Mouse (Mus musculus): ENCODE results near the gene Plcxd1. TPM values are rescaled to one million over a fixed set of nuclear protein-coding genes. Genes with fewer than 3 reads are reported as not detected.
"Not testable (repeated sequence)": the region's sequence is repeated elsewhere in the genome, so short reads cannot be mapped to it uniquely, and the experiment has no call there.

Plcxd1 gene
- polyA plus RNA-seq (2021) = 1.6 TPM

GRCm38 (mm10) chr5:110099656-110100580 lies at the start of gene Plcxd1:
Gene Plcxd1 (plus strand): TSS chr5:110099969.
- ChIA-PET POLR2A (no interaction called here), CTCF (no interaction called here)
- TF ChIP-seq CTCF (IDR thresholded peaks at IDR 0.05) = no peak
- DNase-seq (ENCODE audit: low read depth, low spot score) (no peak), ATAC-seq (no peak)
- no peaks in the 10 kb centered on the region for H3K27me3 ChIP-seq
- in situ Hi-C loops (cut with MboI; ENCODE audit: low pct_unique_long_range_greater_than_20kb) = loop anchor here (10.0 kb wide), 1 partner anchor 45 kb away; no protein-coding TSS in a partner anchor

- ChIA-PET POLR2A (interaction anchor here (1.4 kb wide), 1 partner anchor 191 kb away, joined by 3 read pairs; no protein-coding TSS in a partner anchor), CTCF (interaction anchor here (0.9 to 1.3 kb wide), 2 partner anchors 78 to 81 kb away, joined by 3 to 4 read pairs; partner anchors contain the start of gene Chfr)
- in situ Hi-C loops (cut with MboI; ENCODE audit: low pct_unique_long_range_greater_than_20kb) = loop anchor here (5.0 to 10.0 kb wide), 2 partner anchors 47 to 201 kb away; partner anchors contain the start of gene Gtpbp6
- ATAC-seq = peak; percentile 100
- no peak for TF ChIP-seq CTCF (IDR thresholded peaks at IDR 0.05)
- H3K27me3 ChIP-seq = no peaks in the 10 kb centered on the region
- peak; percentile 62 for DNase-seq (ENCODE audit: low read depth, low spot score)
Measured at GRCm38 (mm10) chr5:110057637-110058408, 41.9 kb upstream of the Plcxd1 start.

GRCm38 (mm10) chr5:110072413-110072812 lies 27.4 kb upstream of the Plcxd1 start, which contains the start of gene Gm17655:
Gene Gm17655 (minus strand): TSS chr5:110072513.
- DNase-seq (ENCODE audit: low read depth, low spot score); CTCF ChIA-PET; ATAC-seq; POLR2A ChIA-PET; H3K27me3 ChIP-seq; in situ Hi-C loops (cut with MboI; ENCODE audit: low pct_unique_long_range_greater_than_20kb): not testable (repeated sequence)

GRCm38 (mm10) chr5:110082961-110083360 lies 16.8 kb upstream of the Plcxd1 start:
- H3K27me3 ChIP-seq = no peaks in the 10 kb centered on the region
- ATAC-seq (no peak), DNase-seq (ENCODE audit: low read depth, low spot score) (no peak)
- in situ Hi-C loops (cut with MboI; ENCODE audit: low pct_unique_long_range_greater_than_20kb) = loop anchor here (5.0 kb wide), 1 partner anchor 41 kb away; no protein-coding TSS in a partner anchor
- no peak for TF ChIP-seq CTCF (IDR thresholded peaks at IDR 0.05)
- ChIA-PET CTCF (no interaction called here), POLR2A (no interaction called here)

- DNase-seq (ENCODE audit: low read depth, low spot score) = no peak
- ChIA-PET POLR2A (interaction anchor here (0.6 kb wide), 1 partner anchor 162 kb away, joined by 3 read pairs; no protein-coding TSS in a partner anchor), CTCF (no interaction called here)
- H3K27me3 ChIP-seq = no peaks in the 10 kb centered on the region
- in situ Hi-C loops (cut with MboI; ENCODE audit: low pct_unique_long_range_greater_than_20kb) = no loop called here
- ATAC-seq = no peak
- no peak for TF ChIP-seq CTCF (IDR thresholded peaks at IDR 0.05)
Measured at GRCm38 (mm10) chr5:110086161-110086866, 13.5 kb upstream of the Plcxd1 start.

- DNase-seq (ENCODE audit: low read depth, low spot score) (no peak), ATAC-seq (no peak)
- H3K27me3 ChIP-seq = no peaks in the 10 kb centered on the region
- TF ChIP-seq CTCF (IDR thresholded peaks at IDR 0.05) = no peak
- ChIA-PET POLR2A (no interaction called here), CTCF (no interaction called here)
- in situ Hi-C loops (cut with MboI; ENCODE audit: low pct_unique_long_range_greater_than_20kb) = no loop called here
Measured at GRCm38 (mm10) chr5:110091546-110091945, 8.2 kb upstream of the Plcxd1 start.

- TF ChIP-seq CTCF (IDR thresholded peaks at IDR 0.05) = no peak
- ATAC-seq = peak; percentile 98
- in situ Hi-C loops (cut with MboI; ENCODE audit: low pct_unique_long_range_greater_than_20kb) = no loop called here
- no peak for DNase-seq (ENCODE audit: low read depth, low spot score)
- ChIA-PET CTCF (no interaction called here), POLR2A (interaction anchor here (1.5 to 1.6 kb wide), 2 partner anchors 10 to 13 kb away, joined by 3 to 5 read pairs; no protein-coding TSS in a partner anchor)
- H3K27me3 ChIP-seq = no peaks in the 10 kb centered on the region
Measured at GRCm38 (mm10) chr5:110094030-110094846, 5.5 kb upstream of the Plcxd1 start, which contains the start of gene Gm35315. Gene Gm35315 (minus strand): TSS chr5:110094420.

- DNase-seq (ENCODE audit: low read depth, low spot score) (no peak), ATAC-seq (peak; percentile 46)
- TF ChIP-seq CTCF (IDR thresholded peaks at IDR 0.05) = no peak
- ChIA-PET CTCF (no interaction called here), POLR2A (interaction anchor here (1.5 to 1.6 kb wide), 2 partner anchors 9 to 12 kb away, joined by 3 to 5 read pairs; no protein-coding TSS in a partner anchor)
- no peaks in the 10 kb centered on the region for H3K27me3 ChIP-seq
- in situ Hi-C loops (cut with MboI; ENCODE audit: low pct_unique_long_range_greater_than_20kb) = no loop called here
Measured at GRCm38 (mm10) chr5:110094847-110095213, 4.9 kb upstream of the Plcxd1 start.

- POLR2A ChIA-PET = no interaction called here
- no peaks in the 10 kb centered on the region for H3K27me3 ChIP-seq
- CTCF ChIA-PET = no interaction called here
- ATAC-seq (no peak), DNase-seq (ENCODE audit: low read depth, low spot score) (no peak)
- in situ Hi-C loops (cut with MboI; ENCODE audit: low pct_unique_long_range_greater_than_20kb) = no loop called here
- TF ChIP-seq CTCF (IDR thresholded peaks at IDR 0.05) = no peak
Measured at GRCm38 (mm10) chr5:110098991-110099477, 735 bp upstream of the Plcxd1 start.
